Mouse (Mus musculus) CD8-positive naive resting alpha-beta T cell, adult 57 days (primary cell): ENCODE results near the gene Map2k6. TPM values are rescaled to one million over a fixed set of nuclear protein-coding genes. Genes with fewer than 3 reads are reported as not detected.

Experiments
- total RNA-seq: library from RNA; stranded (reverse); gene quantifications from one replicate; pipeline ENCODE4 v1.2.4, GENCODE M21; 2023

The Map2k6 gene
- total RNA-seq = 14.2 TPM

DNA sequence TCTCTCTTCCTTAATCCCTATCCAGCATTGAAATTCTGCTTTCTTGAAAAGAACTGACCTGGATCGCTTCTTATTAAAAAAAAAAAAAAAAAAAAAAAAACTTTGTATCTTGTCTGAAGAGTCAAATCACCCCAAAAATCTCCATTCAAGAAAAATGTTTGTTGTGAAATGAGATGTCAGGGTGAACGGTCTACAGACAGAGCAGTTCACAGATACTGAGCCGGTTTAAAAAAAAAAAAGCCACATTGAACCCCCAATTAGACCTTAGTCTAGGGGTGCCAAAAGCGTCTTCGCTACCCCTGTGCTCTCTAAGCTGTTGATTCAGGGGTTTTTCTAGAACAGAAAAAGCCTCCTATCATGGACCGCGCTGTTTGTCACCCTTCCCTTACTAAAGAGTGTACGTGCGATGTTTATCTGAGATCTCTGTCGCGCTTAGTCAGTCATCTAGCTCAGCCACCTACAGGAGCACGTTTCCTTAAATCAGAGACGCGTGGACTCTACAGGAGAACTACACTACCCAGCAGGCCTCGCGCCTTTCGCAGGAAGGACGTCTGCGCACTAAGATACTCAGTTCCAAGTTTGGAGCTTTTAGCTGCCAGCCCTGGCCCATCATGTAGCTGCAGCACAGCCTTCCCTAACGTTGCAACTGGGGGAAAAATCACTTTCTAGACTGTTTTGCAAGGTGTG, at the start of gene Map2k6:
Map2k6 (plus strand) TSS at position 570 of the 687 bp plus-strand sequence.

Other genes starting within 250 kb of the Map2k6 start
- gene Abca9, start 230.9 kb upstream of the Map2k6 start, total RNA-seq = 0.40 TPM
- 4.0 TPM for gene Abca6, start 147.3 kb upstream of the Map2k6 start, total RNA-seq
- 1.7 TPM for gene Abca5, start 61.4 kb upstream of the Map2k6 start, total RNA-seq